Mouse (Mus musculus): Measurements from ENCODE around the gene Chrdl2.

GRCm38 (mm10) chr7:99982256-99983242, 23.4 kb upstream of the Chrdl2 start:
- TF ChIP-seq ZC3H11A (IDR thresholded peaks at IDR 0.05; ENCODE audit: borderline replicate concordance, low read depth, low read length) = no peak
- TF ChIP-seq CHD2 (IDR thresholded peaks at IDR 0.05; ENCODE audit: low read depth, low read length) = no peak
- no peak for TF ChIP-seq HCFC1 (IDR thresholded peaks at IDR 0.05; ENCODE audit: borderline replicate concordance, insufficient read depth, low read length)
- TF ChIP-seq MAFK (IDR thresholded peaks at IDR 0.05; ENCODE audit: insufficient read depth, low read depth, low read length) = no peak

All from ES-E14 (cell line).